Mouse (Mus musculus) common myeloid progenitor, adult 5-6 weeks (primary cell): ENCODE measurements around the gene Inpp4a. TPM values are rescaled to one million over a fixed set of nuclear protein-coding genes. Genes with fewer than 3 reads are reported as not detected.
A peak's percentile ranks its signal among the peaks of the same experiment; 100 is the strongest.

Source experiments
- ATAC-seq: replicated peaks from 2 replicates; pipeline ENCODE4 v1.8.0; 2016; ENCODE audit warnings: low read depth, mild to moderate bottlenecking, moderate TSS enrichment, inconsistent platforms; ENCODE audit not compliant: poor library complexity, severe bottlenecking
- total RNA-seq: library from RNA; stranded (forward); fragments of 200-1000, 187-1606 nt; gene quantifications from 2 replicates; pipeline ENCODE4 v1.2.3, GENCODE M21; 2017

Inpp4a gene
- total RNA-seq, 1 experiment from 2014 or later: 6.9 TPM

- no peak for ATAC-seq
These were observed 105.5 kb downstream of the Inpp4a start for GRCm38 (mm10) chr1:37405137-37405536.

- no peak for ATAC-seq
These were observed 107.6 kb downstream of the Inpp4a start for GRCm38 (mm10) chr1:37407228-37407627.

- no peak for ATAC-seq
These were observed 108.4 kb downstream of the Inpp4a start for GRCm38 (mm10) chr1:37408059-37408458.

- no peak for ATAC-seq
These were observed 109.0 kb downstream of the Inpp4a start for GRCm38 (mm10) chr1:37408678-37409077.

GRCm38 (mm10) chr1:37409647-37410046, 110.0 kb downstream of the Inpp4a start:
- ATAC-seq: no peak

GRCm38 (mm10) chr1:37415394-37415793, 115.7 kb downstream of the Inpp4a start:
- ATAC-seq: no peak

- peak; percentile 98 for ATAC-seq
These were observed 119.8 kb downstream of the Inpp4a start for GRCm38 (mm10) chr1:37419420-37419819.

GRCm38 (mm10) chr1:37427144-37427875, 127.6 kb downstream of the Inpp4a start:
- no peak for ATAC-seq

GRCm38 (mm10) chr1:37428911-37429310, 129.2 kb downstream of the Inpp4a start:
- ATAC-seq: no peak

GRCm38 (mm10) chr1:37429366-37430296, 130.0 kb downstream of the Inpp4a start, which contains the start of the genes Coa5 and Unc50:
Coa5 (minus strand) TSS chr1:37430103.
Unc50 (plus strand) TSS chr1:37430139.
- peak; percentile 93 for ATAC-seq

- no peak for ATAC-seq
These were observed 130.7 kb downstream of the Inpp4a start for GRCm38 (mm10) chr1:37430297-37430840.

GRCm38 (mm10) chr1:37436419-37436818, 136.8 kb downstream of the Inpp4a start:
- no peak for ATAC-seq

GRCm38 (mm10) chr1:37442848-37443835, 143.5 kb downstream of the Inpp4a start:
- ATAC-seq: no peak

- no peak for ATAC-seq
These were observed 148.9 kb downstream of the Inpp4a start for GRCm38 (mm10) chr1:37448361-37449095.

GRCm38 (mm10) chr1:37451270-37451669, 151.6 kb downstream of the Inpp4a start:
- ATAC-seq: no peak

- 0 out of 2 replicates have a peak, but pooled peaks have one; percentile 47 for ATAC-seq
These were observed 157.9 kb downstream of the Inpp4a start for GRCm38 (mm10) chr1:37457546-37457945.
